Mouse (Mus musculus): ENCODE data around the gene Tspan18.

DNA sequence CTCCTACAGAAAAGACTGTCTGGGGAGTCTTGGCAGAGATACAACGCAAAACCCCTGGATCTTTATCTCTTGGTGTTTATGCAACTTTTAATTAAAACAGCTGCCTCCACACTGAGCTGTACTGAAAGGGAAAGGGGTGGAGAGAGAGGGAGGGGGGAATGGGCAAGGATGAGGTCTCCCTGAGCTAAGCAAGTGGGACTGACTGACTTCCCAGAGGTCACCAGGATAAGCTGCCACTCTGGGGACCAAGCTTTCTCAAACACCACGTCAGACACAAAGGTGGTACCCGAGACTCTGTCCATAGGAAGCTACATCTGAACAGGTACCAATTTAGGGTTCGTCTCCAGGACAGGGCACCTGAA lies 30.1 kb downstream of the Tspan18 start:
- TF ChIP-seq POLR2A (IDR thresholded peaks at IDR 0.05; ENCODE audit: low read depth, low read length) (no peak), CTCF (IDR thresholded peaks at IDR 0.05; ENCODE audit: extremely low read depth, insufficient read length, insufficient replicate concordance, low read depth, low read length) (no peak)
